Mouse (Mus musculus) hindbrain, embryonic 11.5 days (tissue): ENCODE measurements around the gene Selplg. TPM values are rescaled to one million over a fixed set of nuclear protein-coding genes. Genes with fewer than 3 reads are reported as not detected.
A peak's percentile ranks its signal among the peaks of the same experiment; 100 is the strongest.

ENCODE experiments used
- ATAC-seq: fragments of 200-750 bp; cut with Nextera tagmentation; 2 replicates; pipeline ENCODE4 v1.8.0; 2017; ENCODE audit warnings: mild to moderate bottlenecking, moderate TSS enrichment, moderate library complexity; ENCODE audit not compliant: low FRiP score
- DNase-seq: peaks from one replicate; pipeline ENCODE4 v3.0.0-alpha.2; 2015; ENCODE audit warnings: low spot score
- H3K27ac ChIP-seq: fragments of 300-500 bp; sonication (generic); 2 replicates; pipeline ENCODE4 v1.5.1; 2014; ENCODE audit warnings: mild to moderate bottlenecking, low read depth, low read length
- H3K27me3 ChIP-seq: fragments of 300-500 bp; sonication (generic); 2 replicates; pipeline ENCODE4 v1.6.1; 2014; ENCODE audit warnings: mild to moderate bottlenecking, low read length, moderate library complexity, mixed read lengths; ENCODE audit not compliant: control insufficient read depth, insufficient read depth
- H3K36me3 ChIP-seq: fragments of 300-500 bp; sonication (generic); 2 replicates; pipeline ENCODE4 v1.6.1; 2014; ENCODE audit warnings: mild to moderate bottlenecking, low read length, moderate library complexity, mixed read lengths; ENCODE audit not compliant: control insufficient read depth, insufficient read depth
- H3K4me1 ChIP-seq: fragments of 300-500 bp; sonication (generic); replicated peaks from 2 replicates; pipeline ENCODE4 v1.6.1; 2014; ENCODE audit warnings: low read length, mixed read lengths; ENCODE audit not compliant: control insufficient read depth, insufficient read depth
- H3K4me2 ChIP-seq: fragments of 300-500 bp; sonication (generic); replicated peaks from 2 replicates; pipeline ENCODE4 v1.6.1; 2014; ENCODE audit warnings: mild to moderate bottlenecking, low read depth, low read length
- H3K4me3 ChIP-seq: fragments of 300-500 bp; sonication (generic); 2 replicates; pipeline ENCODE4 v1.5.1; 2014; ENCODE audit warnings: low read depth, low read length
- H3K9ac ChIP-seq: fragments of 300-500 bp; sonication (generic); 2 replicates; pipeline ENCODE4 v1.6.1; 2014; ENCODE audit warnings: low read depth, low read length
- H3K9me3 ChIP-seq: fragments of 300-500 bp; sonication (generic); 2 replicates; pipeline ENCODE4 v1.6.1; 2016; ENCODE audit warnings: low read length; ENCODE audit not compliant: control insufficient read depth
- WGBS: fragments of 180-500 bp; shearing (Covaris S2); extraction: QIAGEN DNeasy Blood & Tissue Kit; methylation state at CpG from one replicate; pipeline ENCODE4 v1.1.7; 2014; 5-methylcytosine and 5-hydroxymethylcytosine counted together
- polyA plus RNA-seq: library from polyadenylated mRNA; unstranded; fragments of >200 nt; fragmentation: Nextera tagmentation; extraction: Ambion mirVana; gene quantifications from 2 replicates; pipeline ENCODE4 v1.2.1, GENCODE M21; 2014

Gene Selplg
- polyA plus RNA-seq, 1 experiment from 2014 or later, result 1.0 TPM

DNA sequence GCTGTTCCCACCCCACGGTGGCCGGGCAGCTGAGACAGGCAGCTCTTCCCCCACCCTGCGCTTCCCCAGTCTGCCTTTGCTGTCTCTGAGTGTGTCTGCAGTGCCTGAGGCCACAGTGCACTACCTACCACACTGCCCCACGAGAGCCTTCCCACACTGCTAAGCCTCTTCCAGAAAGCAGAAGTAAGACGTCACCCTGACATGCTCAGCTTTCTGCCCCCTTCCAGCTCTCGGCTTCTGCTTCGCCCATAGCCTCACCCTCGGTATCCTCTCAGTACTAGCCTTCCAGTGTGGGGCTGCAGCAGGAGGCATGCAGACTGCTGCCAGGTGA, 55.6 kb downstream of the Selplg start:
- 86% methylated on average over 8 of the region's 8 CpGs for WGBS
- Histone ChIP-seq H3K4me3 (no peak overlapping the region), H3K9ac (no peak overlapping the region), H3K4me2 (no peak overlapping the region), H3K27me3 (no peaks in the 10 kb centered on the region), H3K9me3 (no peaks in the 10 kb centered on the region), H3K4me1 (no peaks in the 10 kb centered on the region; the same call in 1 of the 2 replicates), H3K27ac (no peak overlapping the region), H3K36me3 (peaks cover 4% of the 10 kb centered on the region)
- ATAC-seq (no peak), DNase-seq (no peak)

DNA sequence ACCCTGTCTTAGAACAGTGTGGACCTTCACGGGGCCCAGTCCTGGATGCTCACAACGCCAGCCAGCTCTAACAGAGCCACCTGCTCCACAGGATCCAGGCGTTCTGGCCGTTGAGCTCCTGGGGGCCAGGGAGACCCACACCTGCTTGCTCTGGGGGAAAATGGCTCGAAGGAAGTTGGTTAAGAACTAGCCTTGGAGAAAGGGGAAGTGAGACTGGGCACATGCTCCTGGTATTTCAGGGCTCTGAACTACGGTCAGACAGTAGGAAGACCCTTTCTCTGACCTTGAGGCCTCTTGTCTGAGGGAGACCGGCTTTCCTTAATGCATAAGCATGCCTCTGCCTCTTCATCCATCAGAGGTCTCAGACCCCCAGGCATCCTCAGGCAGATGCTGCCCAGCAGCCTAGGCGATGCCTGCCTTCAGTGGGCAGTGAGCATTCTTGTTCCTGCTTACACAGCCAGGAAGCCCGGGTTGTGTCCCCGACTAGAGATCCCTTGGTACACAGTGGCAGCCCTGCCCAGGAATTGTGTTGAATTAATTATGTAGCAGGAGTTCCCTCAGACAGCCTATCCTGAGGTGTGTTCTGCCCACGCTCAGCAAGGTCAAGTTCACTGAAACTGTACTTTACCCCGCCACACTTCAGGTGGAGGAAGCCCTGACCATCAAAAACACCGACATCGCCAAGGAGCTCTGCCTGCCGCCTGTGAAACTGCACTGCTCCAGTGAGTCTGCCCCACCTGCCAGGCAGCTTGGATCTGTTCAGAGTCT, 56.1 kb downstream of the Selplg start:
- Histone ChIP-seq H3K4me3 (no peak overlapping the region), H3K9me3 (no peaks in the 10 kb centered on the region), H3K9ac (no peak overlapping the region), H3K27me3 (no peaks in the 10 kb centered on the region), H3K4me2 (no peak overlapping the region), H3K4me1 (no peaks in the 10 kb centered on the region; the same call in 1 of the 2 replicates), H3K27ac (no peak overlapping the region), H3K36me3 (peaks cover 4% of the 10 kb centered on the region)
- ATAC-seq, result no peak
- DNase-seq, result no peak
- WGBS, result 95% methylated on average over 15 of the region's 15 CpGs

DNA sequence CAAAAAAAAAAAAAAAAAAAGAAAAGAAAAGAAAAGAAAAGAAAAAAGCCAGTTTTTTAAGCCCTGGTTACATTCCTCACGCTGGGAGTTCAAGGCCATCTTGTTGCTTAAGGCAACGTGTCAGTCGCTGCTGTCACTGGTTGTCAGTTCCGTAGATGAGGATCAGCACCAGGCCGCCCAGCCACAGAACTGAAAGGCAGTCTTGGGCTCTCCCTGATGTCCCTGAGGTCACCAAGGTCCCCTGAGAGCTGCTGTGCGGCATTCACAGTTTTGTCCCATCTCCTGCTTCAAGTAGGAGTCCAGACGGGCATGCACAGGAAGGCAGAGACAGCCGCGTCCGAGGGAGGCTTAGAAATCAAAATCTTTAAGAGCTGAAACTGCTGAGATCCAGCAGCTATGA, 56.9 kb downstream of the Selplg start:
- no peaks in the 10 kb centered on the region; the same call in 1 of the 2 replicates for H3K4me1 ChIP-seq
- no peak overlapping the region for H3K4me2 ChIP-seq
- H3K36me3 ChIP-seq, result peaks cover 4% of the 10 kb centered on the region
- DNase-seq, result no peak
- 93% methylated on average over 10 of the region's 10 CpGs for WGBS
- no peak overlapping the region for H3K27ac ChIP-seq
- no peak for ATAC-seq
- H3K9me3 ChIP-seq, result no peaks in the 10 kb centered on the region
- H3K4me3 ChIP-seq, result no peak overlapping the region
- H3K9ac ChIP-seq, result no peak overlapping the region
- no peaks in the 10 kb centered on the region for H3K27me3 ChIP-seq

DNA sequence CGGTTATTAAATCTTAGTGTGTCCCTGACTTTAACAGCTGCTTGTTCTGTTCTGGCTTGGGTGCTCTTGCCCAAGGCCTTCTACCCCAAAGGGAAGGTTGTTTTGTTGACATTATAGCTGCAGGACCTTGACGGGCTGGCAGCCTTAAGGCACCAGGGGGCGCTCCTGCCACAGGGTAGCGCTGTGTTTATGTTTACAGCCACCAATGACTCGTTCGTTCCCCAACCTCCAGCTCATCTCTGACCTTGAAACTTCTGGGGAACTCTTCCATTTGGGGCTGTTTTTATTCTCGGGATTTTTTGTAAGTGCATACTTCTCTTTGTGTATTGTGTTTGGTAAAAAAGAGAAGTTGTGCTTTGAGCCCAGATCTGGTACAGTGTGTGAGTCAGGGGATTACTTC, 58.8 kb downstream of the Selplg start:
- H3K4me1 ChIP-seq, result peaks cover 2% of the 10 kb centered on the region; the same call in 1 of the 2 replicates
- H3K4me2 ChIP-seq, result peak overlapping the region; percentile 87
- peak overlapping the region; percentile 91 for H3K4me3 ChIP-seq
- H3K27me3 ChIP-seq, result no peaks in the 10 kb centered on the region
- 5% methylated on average over 7 of the region's 7 CpGs for WGBS
- no peaks in the 10 kb centered on the region for H3K9me3 ChIP-seq
- no peak overlapping the region for H3K9ac ChIP-seq
- no peak overlapping the region for H3K27ac ChIP-seq
- DNase-seq (peak; percentile 92), ATAC-seq (no peak)
- H3K36me3 ChIP-seq, result peaks cover 4% of the 10 kb centered on the region

DNA sequence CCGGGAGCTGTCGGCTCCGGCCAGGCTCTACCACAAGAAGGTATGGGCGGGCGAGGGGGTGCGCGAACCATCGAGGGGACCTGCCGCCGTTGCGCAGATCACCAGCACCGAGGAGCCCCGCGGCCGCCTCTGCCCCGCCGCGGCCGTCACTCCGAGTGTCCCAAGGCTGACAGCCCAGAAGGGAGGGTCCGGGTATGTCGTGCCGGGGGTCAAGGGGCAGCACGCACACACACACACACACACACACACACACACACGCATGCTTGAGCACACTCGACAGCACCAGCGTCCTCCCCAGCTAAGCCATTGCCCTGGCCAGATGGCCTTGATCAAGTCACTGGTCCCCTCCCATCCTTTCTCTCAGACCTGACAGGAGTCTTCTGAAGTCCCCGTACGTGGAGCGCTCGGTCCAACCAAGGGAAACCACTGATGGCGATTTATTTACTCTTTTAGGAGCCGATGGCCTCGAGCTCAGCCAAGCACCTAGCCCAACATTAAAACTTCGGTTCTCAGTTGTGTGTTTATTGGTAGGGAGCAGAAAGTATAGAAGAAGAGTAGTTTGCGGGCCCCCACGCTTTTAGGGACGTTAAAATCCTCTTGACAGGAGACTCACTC, 59.4 kb downstream of the Selplg start:
- H3K27me3 ChIP-seq, result no peaks in the 10 kb centered on the region
- peak overlapping the region; percentile 66 for H3K9ac ChIP-seq
- 2% methylated on average over 17 of the region's 38 CpGs for WGBS
- H3K9me3 ChIP-seq, result no peaks in the 10 kb centered on the region
- peaks cover 7% of the 10 kb centered on the region for H3K36me3 ChIP-seq
- H3K27ac ChIP-seq, result peak overlapping the region; percentile 42; the same call in 1 of the 2 replicates
- DNase-seq, result no peak
- H3K4me2 ChIP-seq, result peak overlapping the region; percentile 87
- H3K4me1 ChIP-seq, result peaks cover 2% of the 10 kb centered on the region; the same call in 1 of the 2 replicates
- peak overlapping the region; percentile 91 for H3K4me3 ChIP-seq
- peak; percentile 67 for ATAC-seq

DNA sequence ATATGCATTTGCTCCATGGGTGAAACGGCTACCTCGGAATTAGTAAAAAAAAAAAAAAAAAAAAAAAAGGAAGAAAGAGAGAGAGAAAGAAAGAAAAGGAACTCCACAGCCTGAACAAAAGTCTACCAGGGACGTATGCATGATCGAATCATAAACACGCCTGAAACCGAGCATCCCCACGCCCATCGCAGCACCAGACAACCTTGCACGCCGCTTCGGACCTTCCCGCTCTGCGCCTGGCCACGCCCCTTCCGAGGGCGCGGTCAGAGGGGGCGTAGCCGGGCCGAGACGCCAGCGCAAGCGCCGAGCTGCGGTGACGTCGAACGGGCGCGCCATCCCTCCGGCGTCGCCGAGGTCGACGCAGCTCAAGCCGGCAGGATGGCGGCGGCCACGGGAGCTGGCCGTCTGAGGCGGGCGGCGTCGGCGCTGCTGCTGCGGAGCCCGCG, 60.0 kb downstream of the Selplg start, which contains the start of the genes Sart3 and Iscu:
Gene Sart3, minus strand, starts transcription at position 61 of the 446 bp plus-strand sequence.
Gene Iscu, plus strand, starts transcription at position 299 of the 446 bp plus-strand sequence.
- Histone ChIP-seq H3K9ac (peak within 1 kb of the TSS; percentile 94), H3K9me3 (no peaks in the 10 kb centered on the region), H3K27ac (peak within 1 kb of the TSS; percentile 94), H3K4me2 (peak within 1 kb of the TSS; percentile 87), H3K4me1 (peaks cover 2% of the 10 kb centered on the region; the same call in 1 of the 2 replicates), H3K36me3 (peaks cover 7% of the 10 kb centered on the region), H3K27me3 (no peaks in the 10 kb centered on the region), H3K4me3 (peak within 1 kb of the TSS; percentile 91)
- WGBS, result under 1% methylated on average over 46 of the region's 49 CpGs
- peak; percentile 98 for DNase-seq
- ATAC-seq, result peak; percentile 87

DNA sequence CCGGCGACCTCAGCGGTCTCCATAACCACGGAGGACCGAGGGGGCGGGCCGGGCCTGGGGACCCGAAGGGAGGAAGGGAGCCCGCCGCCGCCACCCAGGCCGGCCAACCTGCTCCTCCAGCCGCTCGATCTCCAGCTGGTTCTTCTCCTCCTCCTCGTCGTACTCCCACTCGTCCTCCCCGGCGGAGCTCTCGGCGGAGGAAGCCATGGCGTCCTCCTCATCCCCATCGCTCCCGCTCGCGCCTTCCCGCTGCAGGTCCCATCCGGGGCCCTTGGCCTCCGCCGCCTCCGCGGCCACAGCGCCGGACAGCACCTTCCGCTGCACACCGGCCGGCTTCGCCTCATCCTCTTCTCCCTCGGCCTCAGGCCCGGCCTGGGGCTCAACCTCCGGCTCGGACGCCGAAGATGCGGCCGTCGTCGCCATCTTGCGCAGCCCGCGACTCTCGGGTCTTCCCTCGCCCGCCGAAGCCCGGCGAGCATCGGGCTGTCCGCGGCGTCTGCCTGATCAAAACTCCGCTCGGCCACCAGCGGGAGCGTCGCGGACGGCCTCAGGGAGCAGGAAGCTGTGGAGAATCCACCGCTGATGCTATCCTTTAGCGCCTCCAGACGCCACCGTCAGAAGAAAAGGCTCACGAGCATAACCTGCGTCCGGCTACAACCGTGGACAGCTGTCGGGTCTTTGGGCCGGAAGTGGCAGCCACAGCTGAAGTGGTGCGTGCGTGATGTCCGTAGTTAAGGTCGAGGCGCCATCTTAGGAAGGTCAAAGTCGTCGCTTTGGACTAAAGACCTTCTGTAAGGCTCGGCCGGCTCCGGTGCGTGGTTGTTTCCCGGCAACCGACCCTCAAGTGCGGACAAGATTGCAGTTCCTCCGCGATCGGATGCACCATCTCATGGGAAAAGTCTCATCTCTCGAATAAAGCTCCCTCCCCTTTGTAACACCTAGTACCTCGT, 61.0 kb downstream of the Selplg start:
- Histone ChIP-seq H3K27ac (peak overlapping the region; percentile 94), H3K27me3 (no peaks in the 10 kb centered on the region), H3K36me3 (peaks cover 3% of the 10 kb centered on the region), H3K9me3 (no peaks in the 10 kb centered on the region), H3K9ac (peak overlapping the region; percentile 94), H3K4me1 (peaks cover 2% of the 10 kb centered on the region; the same call in 1 of the 2 replicates), H3K4me3 (peak overlapping the region; percentile 91), H3K4me2 (peak overlapping the region; percentile 87)
- DNase-seq (peak; percentile 85), ATAC-seq (peak; percentile 81)
- WGBS, result under 1% methylated on average over 90 of the region's 97 CpGs

DNA sequence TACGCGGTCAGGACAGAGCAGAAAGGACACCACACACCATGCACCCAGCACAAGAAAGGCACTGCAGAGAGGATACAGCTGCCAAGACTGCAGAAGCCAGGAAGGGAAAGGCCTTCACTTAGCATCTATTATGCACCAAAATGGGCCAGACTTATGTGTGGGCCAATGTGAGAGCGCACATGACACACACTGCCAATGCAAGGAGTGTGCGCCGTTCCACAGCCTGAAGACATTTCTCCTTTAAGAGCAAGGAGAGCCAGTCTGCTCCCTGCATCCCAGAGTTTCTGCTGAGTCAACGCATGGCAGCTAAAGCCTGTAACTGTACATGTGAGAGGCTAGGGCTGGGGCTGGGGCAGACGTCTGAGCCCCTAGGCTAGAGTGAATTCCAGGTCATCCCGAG, 63.6 kb downstream of the Selplg start:
- no peak overlapping the region for H3K4me3 ChIP-seq
- ATAC-seq (no peak), DNase-seq (no peak)
- 95% methylated on average over 8 of the region's 8 CpGs for WGBS
- no peak overlapping the region for H3K4me2 ChIP-seq
- no peaks in the 10 kb centered on the region for H3K27me3 ChIP-seq
- no peaks in the 10 kb centered on the region for H3K9me3 ChIP-seq
- peaks cover 2% of the 10 kb centered on the region; the same call in 1 of the 2 replicates for H3K4me1 ChIP-seq
- no peak overlapping the region for H3K27ac ChIP-seq
- no peak overlapping the region for H3K9ac ChIP-seq
- H3K36me3 ChIP-seq, result peaks cover 8% of the 10 kb centered on the region; the same call in 1 of the 2 replicates
